ENCODE assay signal across 8 mouse cellular contexts in genomic region chr10:54076420-54076819, GRCm38 (mm10). TPM values are rescaled to one million over a fixed set of nuclear protein-coding genes. Genes with fewer than 3 reads are reported as not detected.
DNase-seq lines count a peak whose midpoint lies in the region; ATAC-seq and TF ChIP-seq lines count a peak whose summit lies in the region.

Gene Man1a (minus strand): TSS chr10:54076609.

- TF ChIP-seq CTCF in left cerebral cortex, adult 2 months (IDR thresholded peaks at IDR 0.05) = no peak
- no peak for TF ChIP-seq CTCF in intestine, postnatal 0 days (IDR thresholded peaks at IDR 0.05; ENCODE audit: low read depth)
- no peak for TF ChIP-seq CTCF in lung, embryonic 14.5 days (IDR thresholded peaks at IDR 0.05; ENCODE audit: low read depth)

- H3K4me1 ChIP-seq in intestine, postnatal 0 days (replicated peaks; ENCODE audit: control insufficient read depth, insufficient read depth, low read length) = no peaks in the 10 kb centered on the region; the same call in 1 of the 2 replicates
- H3K4me1 ChIP-seq in lung, embryonic 14.5 days (ENCODE audit: insufficient read depth) = 0 out of 2 replicates have a peak, but pooled peaks cover 3% of the 10 kb centered on the region

- WGBS in intestine, postnatal 0 days = 15% methylated on average over 4 of the region's 4 CpGs
- 10% methylated on average over 4 of the region's 4 CpGs for WGBS in lung, embryonic 14.5 days

- intact Hi-C loops in left cerebral cortex, adult 2 months (cut with DNase I) = loop anchor here (5.0 to 10.0 kb wide), 4 partner anchors 214 to 1908 kb away; no protein-coding TSS in a partner anchor

- no peak for DNase-seq in left cerebral cortex, adult 2 months (ENCODE audit: extremely low spot score in 1 of 2, low spot score in 2 of 2)
- no peak for DNase-seq in left cerebral cortex, adult 9 months (ENCODE audit: low spot score in 2 of 2)
- DNase-seq in embryo, embryonic 10.5 days (ENCODE audit: low spot score) = peak; percentile 60
- DNase-seq in heart, adult 18-20 months = peak; percentile 60 to 68
- DNase-seq in lung, embryonic 14.5 days = peak; percentile 43
- no peak for DNase-seq in thymus, postnatal 14 days

- peak within 1 kb of the TSS; percentile 85 for H3K9ac ChIP-seq in intestine, postnatal 0 days (ENCODE audit: low read depth, low read length)
- H3K9ac ChIP-seq in lung, embryonic 14.5 days = peak within 1 kb of the TSS; percentile 67

- ATAC-seq in intestine, postnatal 0 days = no peak
- no peak for ATAC-seq in lung, embryonic 14.5 days (ENCODE audit: insufficient read depth)
- ATAC-seq in neutrophil, adult 5-6 weeks (ENCODE audit: extremely low read depth, insufficient number of reproducible peaks, low FRiP score, poor library complexity, severe bottlenecking) = no peak

- peak within 1 kb of the TSS; percentile 99 for H3K4me2 ChIP-seq in intestine, postnatal 0 days (replicated peaks; ENCODE audit: low read depth)
- H3K4me2 ChIP-seq in lung, embryonic 14.5 days = peak within 1 kb of the TSS; percentile 97

- no peaks in the 10 kb centered on the region for H3K27me3 ChIP-seq in intestine, postnatal 0 days (replicated peaks; ENCODE audit: control insufficient read depth, insufficient read depth, low read length)
- no peaks in the 10 kb centered on the region for H3K27me3 ChIP-seq in lung, embryonic 14.5 days (ENCODE audit: insufficient read depth, low read length)

- no peaks in the 10 kb centered on the region for H3K36me3 ChIP-seq in intestine, postnatal 0 days (ENCODE audit: control insufficient read depth, insufficient read depth)
- no peaks in the 10 kb centered on the region for H3K36me3 ChIP-seq in lung, embryonic 14.5 days (ENCODE audit: insufficient read depth)

- H3K4me3 ChIP-seq in left cerebral cortex, adult 2 months = peak within 1 kb of the TSS; percentile 82
- peak within 1 kb of the TSS; percentile 84 for H3K4me3 ChIP-seq in intestine, postnatal 0 days (ENCODE audit: low read depth, low read length)
- H3K4me3 ChIP-seq in lung, embryonic 14.5 days (ENCODE audit: low read depth, low read length) = peak within 1 kb of the TSS; percentile 70

- no peaks in the 10 kb centered on the region for H3K9me3 ChIP-seq in intestine, postnatal 0 days (ENCODE audit: control insufficient read depth)
- H3K9me3 ChIP-seq in lung, embryonic 14.5 days (ENCODE audit: low read depth, low read length) = no peaks in the 10 kb centered on the region

- H3K27ac ChIP-seq in left cerebral cortex, adult 2 months = peak within 1 kb of the TSS; percentile 63
- peak within 1 kb of the TSS; percentile 92 for H3K27ac ChIP-seq in intestine, postnatal 0 days (ENCODE audit: low read depth, low read length)
- no peak within 1 kb of the TSS for H3K27ac ChIP-seq in lung, embryonic 14.5 days (ENCODE audit: low read depth)

RNA-seq across cellular contexts. Expression of gene Man1a, which starts in this region (rescaled TPM):
- total RNA-seq in left cerebral cortex, adult 2 months (2021) = 10 to 100 TPM; 24.8 to 27.3 TPM
- 10 to 100 TPM; 38.3 to 46.0 TPM for total RNA-seq in heart, adult 18-20 months (2021)
- polyA plus RNA-seq in intestine, postnatal 0 days (2015; fragmentation: Nextera tagmentation; extraction: Ambion mirVana) = 29.9 and 33.0 TPM in 2 replicates
- 4.7 and 4.8 TPM in 2 replicates for polyA plus RNA-seq in lung, embryonic 14.5 days (2014; fragmentation: Nextera tagmentation; extraction: Ambion mirVana)
- total RNA-seq in neutrophil, adult 5-6 weeks (2017) = 271 and 280 TPM in 2 replicates

Comparison
In these comparisons a context has a peak if more than half of its experiments do, and no peak if none do; other contexts are left out.
1. DNase-seq: peak in embryo, embryonic 10.5 days (single experiment), heart, adult 18-20 months (2 of 2) and lung, embryonic 14.5 days (single experiment); none in left cerebral cortex, adult 2 months (0 of 2), left cerebral cortex, adult 9 months (0 of 2) and thymus, postnatal 14 days (single experiment).
2. Peak in every context shown above with its lines, with median percentiles within 50 percentile points of each other: H3K4me3 ChIP-seq.